Mouse (Mus musculus) cerebellum, postnatal 10 days (tissue): ENCODE results near the gene Irs2.

Experiments used
- DNase-seq, 2 experiments: peaks; one replicate each; pipeline ENCODE4 v3.0.0; 2021; ENCODE audit warnings: mixed read lengths in 2 of 2

Gene Irs2

DNA sequence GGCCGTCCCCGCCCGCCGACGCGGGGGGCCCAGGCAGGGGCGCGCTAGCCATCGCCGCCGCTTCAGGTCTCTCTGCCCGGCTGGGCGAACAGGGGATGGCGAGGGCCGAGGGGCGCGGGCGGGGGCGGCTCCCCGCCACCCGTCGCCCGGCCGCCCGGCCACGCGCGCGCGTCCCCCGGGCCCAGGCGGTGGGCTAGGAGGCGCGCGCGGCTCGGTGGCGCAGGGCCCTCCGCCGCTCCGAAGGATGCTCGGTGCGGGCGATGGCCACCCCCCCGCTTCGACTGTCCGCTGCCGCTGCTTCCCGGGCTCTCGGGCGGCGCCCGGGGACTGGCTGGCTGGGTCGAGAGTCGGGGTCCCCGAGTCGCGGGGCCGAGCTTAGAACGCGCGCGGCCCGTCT is at the start of gene Irs2:
Irs2 (minus strand) TSS at position 80 of the 397 bp plus-strand sequence.
- no peak for DNase-seq

DNA sequence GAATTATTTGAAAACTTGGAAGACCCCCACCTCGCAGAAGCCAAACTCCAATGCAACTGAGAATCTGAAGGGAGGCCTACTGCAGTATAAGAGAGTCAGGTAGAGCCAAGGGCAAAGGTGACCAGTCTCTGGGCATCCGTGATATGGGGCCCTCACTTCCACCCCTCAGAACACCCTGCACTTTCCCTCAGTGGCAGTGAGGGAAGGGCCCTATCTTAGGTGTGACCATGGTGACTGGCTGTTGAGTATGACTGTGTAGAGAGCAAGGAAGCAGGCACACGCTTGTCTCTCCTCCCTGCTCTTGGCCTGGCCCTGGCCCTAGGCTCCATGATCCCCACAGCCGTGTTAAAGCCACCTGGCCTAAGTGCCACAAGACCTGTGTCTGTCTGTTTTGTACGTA is 48.4 kb upstream of the Irs2 start:
- DNase-seq, result no peak

DNA sequence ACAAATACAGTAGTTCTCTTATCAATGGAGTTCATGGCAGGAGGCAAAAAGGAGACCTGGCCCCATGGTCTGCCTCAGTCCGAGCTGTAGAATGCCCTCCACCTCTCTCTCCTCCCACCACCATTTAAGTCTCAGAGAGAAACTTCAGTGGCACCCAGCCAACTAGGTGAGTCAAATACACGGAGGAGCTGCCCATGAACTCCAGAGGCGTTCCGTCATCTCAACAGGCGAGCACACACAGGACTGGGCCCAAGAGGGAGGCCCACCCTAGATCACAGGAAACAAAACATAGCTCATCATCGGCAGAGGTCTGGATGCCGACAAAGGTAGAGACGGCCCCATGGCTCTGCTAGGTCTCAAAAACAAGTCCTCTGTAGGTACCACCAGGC is 47.9 kb upstream of the Irs2 start:
- no peak for DNase-seq

DNA sequence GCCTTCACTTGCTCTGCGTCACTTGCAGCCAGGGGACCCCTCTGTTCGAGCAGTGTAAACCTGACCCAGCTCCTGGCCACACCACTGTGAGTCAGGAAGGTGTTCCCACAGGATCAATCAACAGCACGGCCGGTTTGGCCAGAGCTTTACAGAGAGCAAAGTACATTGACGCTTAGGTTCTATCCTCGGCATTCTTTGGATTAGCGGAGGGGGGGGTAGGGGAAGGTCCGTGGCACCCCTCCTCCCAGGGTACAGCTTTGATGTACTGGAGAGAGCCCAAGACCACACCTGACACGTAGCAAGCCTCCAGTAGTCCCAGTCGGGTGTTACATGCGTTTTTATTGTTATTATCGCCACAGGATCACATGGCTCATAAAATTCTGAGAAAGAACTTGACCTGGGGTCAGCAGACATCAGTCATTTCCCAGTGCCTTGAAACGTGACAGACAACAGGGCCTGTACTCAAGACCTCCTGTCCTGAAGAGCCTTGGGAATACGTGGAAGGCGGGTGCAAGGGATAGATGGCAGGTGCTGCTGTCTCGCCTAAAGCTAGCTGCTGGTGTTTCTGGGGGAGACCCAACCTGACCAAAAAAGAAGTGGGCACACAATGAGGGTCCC is 47.4 kb upstream of the Irs2 start:
- no peak for DNase-seq

DNA sequence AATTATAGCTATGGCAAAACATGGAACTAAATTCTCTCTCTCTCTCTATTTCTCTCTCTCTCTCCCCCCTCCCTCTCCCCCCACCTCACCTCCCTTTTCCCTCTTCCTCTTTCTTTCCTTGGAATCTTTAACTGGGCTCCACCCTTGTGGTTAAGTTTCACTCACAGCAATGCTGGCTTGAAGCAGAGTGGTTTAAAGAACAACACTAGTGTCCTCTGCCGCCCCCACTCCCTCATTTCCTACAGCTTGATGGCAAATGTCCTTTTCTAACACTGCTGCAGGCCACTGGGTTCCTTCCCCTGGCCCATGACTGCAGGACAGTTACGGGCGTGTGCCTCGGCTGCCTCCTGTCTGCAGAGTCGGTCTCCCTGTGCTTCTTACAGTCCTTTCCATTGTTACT is 41.6 kb upstream of the Irs2 start:
- DNase-seq, result no peak

DNA sequence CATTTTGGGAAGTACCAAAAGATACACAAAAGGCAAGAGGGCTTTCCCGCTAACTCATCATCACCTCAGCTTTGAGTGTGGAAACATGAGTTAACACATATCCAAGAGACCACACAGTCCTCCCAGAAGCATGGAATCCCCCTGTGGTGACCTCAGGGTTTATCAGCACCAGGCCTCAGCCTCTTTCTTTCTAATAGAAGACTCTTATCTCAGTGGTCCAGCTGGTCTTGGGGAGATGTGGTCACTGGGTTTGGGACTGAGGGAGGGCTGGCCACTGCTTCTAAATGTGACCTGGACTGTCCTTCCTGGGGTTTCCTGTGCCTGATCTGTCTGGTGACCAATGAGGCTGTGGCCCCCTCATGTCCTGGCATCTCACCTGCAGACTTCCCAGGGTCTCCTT is 39.6 kb upstream of the Irs2 start:
- no peak for DNase-seq

DNA sequence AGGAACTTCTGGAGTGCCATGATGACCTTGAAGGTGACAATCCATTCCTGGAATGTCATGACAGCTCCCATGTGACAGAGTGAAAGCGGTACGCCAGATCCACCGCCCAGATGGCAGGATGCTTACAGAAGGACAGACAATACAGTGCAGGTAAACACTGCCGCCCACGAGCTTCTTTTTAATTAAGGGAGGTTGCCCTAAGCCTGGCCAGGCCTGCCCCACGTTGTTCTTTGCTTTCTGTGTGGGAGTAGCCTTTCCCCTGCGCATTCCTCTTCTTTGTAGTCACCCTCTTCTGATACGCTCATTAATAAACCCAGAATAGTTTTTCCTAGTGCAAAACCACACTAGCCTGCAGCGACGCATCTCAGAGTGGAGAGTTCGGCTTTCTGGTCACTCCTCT is 36.4 kb upstream of the Irs2 start:
- no peak for DNase-seq

DNA sequence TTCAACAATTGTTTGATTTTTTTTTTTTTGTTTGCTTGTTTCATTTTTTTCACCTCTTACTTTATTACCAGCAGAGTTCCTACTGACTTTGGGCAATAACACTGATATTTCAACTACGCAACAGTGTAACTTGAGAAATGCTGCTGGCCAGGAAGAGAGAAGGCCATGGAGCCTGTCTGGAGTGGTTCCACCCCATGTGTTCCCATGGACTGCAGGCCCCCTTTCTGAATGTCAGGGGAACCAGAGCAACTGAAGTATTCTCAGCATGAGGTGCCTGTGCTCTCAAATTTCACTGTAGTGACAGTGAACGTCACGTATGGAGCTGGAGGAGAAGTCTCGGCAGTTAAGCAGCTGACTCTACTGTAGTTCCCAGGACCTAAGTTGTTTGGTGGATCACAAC is 35.3 kb upstream of the Irs2 start:
- no peak for DNase-seq

DNA sequence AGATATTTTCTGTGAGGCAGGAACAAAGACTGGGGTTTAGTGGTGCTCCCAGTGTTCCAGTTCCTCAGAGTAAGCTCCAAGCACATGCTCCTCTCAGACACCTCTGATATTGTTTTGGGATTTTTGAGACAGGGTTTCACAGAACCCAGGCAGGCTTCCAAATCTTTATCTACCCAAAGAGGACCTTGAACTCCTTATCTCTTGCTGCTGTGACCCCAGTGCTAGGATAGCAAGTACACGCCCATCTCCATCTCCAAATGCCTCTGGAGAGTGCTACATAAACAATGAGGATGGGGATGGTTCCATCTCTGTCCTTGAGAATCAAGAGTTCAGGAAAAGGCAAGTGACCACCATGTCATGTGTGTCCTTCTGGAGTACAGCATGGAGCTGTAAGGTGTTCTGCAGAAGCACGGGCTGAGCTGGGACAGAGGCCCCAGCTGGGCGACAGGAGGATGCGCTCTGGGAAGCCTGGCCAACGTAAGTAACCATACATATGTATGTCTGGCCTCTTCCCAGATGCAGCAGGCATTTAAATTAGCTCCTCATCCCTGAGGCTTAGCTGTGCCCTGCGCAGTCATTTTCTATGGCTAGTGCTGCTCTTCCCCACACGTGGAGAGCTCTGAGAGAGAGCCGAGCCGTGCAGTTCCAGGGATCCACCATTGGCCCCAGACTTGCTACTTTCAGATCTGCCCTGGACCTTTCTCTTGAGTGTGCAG is 34.8 kb upstream of the Irs2 start:
- DNase-seq, result peak in 1 of 2 experiments; percentile 16

DNA sequence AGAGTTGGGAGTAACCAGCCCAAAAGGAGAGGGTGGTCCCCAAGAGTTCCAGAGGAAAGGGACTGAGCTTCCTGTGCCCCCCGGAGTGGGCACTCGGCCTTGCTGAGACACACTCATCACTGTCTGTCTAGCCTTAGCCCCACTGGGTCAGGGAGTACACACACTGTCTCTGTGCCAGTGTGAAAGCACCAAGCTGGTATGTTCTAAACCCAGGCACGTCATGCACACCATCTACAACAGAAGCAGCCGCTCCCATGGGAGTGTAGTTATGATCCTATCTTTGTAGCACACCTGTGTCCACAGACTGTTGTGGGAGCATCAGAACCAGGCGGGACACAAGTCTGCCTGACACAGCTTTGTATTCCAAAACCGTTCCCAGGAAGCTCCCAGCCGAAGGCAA is 31.8 kb upstream of the Irs2 start:
- DNase-seq, result no peak

DNA sequence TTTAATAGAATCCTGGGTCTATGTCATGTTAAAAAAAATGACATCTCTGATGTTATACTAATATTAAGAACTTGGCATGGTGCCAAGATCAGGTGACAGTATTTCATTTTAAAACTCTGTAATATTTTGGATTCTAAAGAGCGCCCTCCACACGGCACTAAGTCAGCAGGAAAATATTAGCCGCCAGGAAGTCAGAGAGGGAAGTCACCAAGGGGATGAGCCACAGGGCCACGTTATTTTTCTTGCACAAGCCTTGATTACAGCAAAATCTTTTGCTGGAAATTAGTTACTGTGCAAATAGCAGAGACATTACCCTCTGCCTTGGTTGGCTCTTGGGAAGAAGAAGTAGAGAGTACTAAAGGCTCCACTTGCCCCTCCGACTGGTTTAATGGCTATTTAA is 30.5 kb upstream of the Irs2 start:
- no peak for DNase-seq

DNA sequence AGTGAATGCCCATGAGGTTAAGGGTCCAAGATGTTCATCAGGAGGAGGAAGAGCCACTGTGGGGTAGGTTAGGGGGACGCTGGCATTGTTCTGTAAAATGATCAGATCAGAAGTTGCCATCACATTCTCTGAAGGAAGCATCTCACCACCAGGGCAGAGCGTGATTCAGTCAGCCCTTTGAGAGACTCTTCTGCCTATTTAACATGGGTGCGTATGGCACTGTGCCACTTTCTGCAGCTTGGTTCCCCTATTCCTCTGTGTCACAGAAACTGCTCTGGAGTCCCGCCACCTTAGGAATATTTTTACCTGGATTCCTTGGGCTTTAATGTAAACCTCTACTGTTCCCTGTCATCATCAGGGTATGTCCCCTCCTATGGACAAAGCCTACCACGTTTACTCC is 30.1 kb upstream of the Irs2 start:
- no peak for DNase-seq

DNA sequence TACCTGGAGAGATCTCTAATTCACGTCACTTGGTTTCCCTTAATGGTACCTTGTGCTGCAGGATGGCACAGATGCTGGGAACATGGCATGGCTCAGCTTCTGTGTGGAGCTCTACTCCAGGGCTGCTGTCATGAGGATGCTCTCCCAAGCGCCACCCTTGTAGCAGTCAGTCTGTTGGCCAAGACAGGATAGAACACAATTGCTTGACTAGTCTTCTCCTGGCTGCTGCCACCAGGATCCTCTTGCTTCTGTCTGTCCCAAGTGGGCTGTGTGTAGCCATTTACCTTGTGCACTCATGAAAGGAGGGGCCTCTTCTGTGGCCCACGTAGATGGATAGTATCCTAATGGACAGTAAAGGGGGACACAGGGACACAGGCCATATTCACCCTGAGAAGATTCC is 28.5 kb upstream of the Irs2 start:
- DNase-seq, result no peak

DNA sequence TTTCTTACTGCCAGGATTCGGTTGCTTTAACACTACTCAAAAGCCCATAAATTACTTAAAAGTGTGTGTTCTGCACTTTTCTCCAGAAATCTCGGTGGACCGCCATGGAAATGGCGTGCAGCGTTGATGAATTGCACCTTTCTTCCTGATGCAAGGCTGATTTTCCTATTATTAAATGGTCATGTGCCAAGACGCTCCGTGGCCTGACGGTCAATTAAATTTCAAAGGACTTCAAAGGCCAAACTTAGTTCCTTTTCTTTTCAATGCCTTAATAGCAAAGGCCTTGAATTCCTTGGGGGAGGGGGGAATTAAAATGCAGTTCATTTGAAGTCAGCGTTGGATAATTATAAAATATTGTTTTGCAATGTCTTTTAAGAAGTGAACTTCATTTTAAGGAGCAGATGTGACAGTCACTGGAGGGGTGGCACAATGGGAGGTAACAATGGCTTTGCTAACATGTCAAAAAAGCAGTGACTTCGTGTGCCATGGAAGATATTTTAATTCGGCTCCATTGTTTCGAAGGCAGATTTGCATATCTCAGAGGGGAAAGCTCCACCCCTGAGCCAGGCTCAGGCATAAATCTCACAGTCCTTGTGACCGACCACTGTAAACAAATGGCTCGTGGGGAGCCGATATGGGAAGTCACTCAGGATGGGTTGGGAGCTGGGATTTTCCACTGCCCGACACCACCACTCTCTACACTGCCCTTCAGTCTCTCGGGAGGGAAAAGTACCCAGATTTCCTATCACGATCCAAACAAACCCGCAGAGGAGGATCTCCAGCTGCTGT is 27.6 kb upstream of the Irs2 start:
- no peak for DNase-seq

DNA sequence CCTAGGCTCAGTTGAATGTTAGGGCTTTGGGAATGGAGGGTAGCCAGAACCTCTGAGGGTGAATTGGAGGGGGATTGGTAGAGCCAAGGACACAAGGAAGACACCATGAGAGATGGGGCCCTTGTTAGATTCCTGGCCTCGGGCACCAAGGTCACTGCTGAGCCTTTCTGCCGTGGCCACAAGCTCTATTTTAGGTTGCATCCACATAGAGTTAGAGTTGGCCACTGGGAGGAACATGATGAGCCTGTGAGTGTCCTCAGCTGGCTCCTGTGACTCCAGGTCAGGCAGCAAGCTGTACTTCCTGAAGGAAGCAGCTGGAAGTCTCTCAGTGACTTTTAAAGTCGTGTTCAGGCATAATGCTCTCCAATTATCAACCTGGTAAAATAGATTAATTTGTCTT is 16.6 kb upstream of the Irs2 start:
- no peak for DNase-seq

DNA sequence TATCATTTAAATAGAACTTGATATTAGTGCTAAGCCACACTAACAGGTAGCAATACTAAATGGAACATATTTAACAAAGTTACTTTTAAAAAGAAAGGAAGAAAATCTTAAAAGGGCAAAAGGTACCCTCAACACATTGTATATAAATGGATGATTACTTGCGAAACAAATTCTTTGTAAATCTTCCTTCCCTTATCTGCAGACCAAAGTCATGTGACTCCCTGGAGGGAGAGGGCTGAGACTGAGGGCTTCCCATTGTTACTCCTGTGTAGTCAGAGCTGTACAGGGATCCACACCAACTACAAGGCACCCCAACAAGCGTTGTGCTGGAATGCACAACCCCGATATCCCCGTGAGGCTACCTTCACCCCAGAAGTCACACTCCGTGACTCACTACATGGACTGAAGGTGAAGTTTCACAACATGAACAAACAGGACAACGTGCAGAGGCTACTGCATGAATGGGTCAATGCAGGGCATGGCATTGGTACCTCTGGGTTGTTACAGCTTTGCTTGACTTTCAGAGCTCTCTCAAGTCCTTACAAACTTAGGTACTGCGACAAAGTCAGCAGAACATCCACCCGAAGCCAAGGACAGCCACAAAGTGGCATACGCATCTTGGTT is 12.8 kb upstream of the Irs2 start:
- DNase-seq, result no peak

DNA sequence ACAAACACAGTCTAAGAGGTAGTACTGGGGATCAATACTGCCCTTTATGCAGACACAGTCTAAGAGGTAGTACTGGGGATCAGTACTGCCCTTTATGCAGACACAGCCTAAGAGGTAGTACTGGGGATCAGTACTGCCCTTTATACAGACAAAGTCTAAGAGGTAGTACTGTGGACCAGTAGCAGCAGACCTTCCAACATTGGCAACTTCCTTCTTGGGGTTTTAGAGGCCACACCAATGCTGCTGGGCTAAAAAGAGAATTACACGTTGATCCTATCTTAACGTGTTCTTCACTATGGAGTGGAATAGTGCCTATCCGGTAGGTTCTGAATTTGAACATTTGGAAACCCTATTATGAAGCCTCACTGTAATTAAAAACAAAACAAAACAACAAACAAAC is 7.4 kb upstream of the Irs2 start:
- no peak for DNase-seq

DNA sequence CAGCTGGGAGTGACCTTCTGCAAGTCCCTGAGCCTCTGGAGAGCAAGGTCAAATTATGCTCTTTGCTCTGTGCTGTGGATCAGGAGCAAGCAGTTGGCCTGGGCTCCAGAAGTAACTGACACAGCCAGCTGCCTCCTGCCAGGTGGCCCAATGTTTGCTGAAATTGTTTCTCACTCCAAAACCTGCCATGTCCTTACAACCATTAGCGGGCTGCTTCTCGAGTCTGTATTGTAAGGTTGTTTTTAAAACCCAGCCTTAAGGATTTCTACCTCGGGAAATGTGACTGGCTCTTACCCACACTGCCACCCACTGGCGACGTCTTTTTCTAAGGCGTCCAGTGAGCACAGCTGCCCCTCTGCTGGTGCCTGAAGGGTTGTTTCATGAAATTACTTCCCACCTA is 5.0 kb upstream of the Irs2 start:
- peak; percentile 82 to 83 for DNase-seq

DNA sequence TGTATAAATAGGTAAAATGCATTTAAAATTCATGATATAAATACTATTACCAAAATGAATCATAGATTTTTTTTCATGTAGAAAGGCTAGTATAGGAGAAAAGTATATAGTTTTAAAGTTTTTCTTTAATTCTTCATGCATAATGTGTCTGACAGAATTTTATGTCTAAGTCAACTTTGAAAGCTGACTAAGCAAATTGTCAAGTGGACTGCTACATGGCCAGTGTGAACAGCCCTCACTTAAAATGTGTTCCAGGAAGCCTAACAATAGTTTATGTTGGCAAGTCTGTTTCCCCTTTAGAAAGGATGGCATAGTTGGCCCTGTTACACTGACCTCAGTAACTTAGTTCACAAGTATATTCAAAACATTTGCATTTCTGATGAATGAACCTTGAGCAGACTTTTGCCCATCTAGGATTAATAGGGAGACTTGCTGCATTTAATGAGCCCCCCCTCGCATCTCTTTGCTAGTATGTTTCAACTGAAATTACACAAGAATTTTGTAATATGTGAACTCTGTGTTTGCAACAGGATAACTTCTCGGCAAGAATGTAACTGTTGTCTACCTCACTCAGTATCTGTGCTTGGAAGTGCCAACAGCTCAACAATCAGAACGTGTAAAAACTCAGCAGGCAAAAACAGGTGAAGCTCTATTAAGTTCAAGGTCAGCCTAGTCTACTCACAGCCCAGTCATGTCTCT is 3.7 kb upstream of the Irs2 start:
- DNase-seq, result no peak

DNA sequence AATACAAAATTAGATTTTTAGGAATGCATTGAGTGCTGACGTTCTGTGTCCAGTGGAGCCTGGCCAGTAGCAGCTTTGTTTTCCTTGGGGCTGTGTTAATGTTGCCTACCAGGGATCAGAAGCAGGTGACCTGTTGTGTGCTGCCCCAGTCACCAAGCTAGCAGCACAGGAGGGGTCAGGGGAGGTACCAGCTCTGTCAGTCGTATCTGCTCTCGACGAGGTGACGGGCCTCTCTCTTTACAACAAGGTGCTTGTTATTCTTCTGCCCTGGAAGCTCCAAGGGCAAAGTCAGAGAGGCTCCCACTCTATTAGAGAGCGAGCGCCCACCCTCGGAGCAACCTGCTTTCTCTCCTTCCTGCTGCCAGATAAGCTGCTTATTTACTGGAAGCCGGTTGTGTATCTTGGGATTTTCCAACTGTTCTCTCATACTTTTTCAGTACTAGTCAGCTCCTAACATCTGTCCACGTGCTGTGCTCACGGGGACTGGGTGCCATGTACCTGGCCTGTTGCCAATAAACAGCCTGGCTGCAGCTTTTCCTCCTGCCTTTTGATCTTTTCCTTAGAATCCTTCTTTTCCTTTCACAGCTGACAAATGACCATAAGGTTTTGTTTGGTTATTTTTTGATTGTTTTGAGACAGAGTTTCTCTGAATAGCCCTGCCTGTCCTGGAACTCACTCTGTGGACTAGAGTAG is 2.8 kb upstream of the Irs2 start:
- peak; percentile 43 to 46 for DNase-seq

DNA sequence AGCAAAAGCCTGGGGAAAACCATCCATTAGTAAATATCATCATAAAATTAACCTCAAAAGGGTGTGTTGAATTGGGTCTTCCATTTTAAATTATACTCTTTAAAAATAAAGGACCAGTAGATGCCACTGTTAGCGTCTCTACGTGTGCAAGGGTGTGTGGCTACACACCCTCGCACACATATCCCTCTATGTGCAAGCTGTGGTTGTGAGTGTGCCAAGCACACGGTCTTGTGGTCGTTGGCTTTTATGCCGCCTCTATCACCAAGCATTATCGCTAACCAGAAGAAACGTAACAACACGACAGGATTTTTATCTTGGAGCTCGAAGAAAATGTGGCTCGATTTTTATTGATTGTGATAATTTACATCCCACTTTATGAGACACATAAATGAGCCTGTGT is 2.1 kb upstream of the Irs2 start:
- peak in 1 of 2 experiments; percentile 18 for DNase-seq

DNA sequence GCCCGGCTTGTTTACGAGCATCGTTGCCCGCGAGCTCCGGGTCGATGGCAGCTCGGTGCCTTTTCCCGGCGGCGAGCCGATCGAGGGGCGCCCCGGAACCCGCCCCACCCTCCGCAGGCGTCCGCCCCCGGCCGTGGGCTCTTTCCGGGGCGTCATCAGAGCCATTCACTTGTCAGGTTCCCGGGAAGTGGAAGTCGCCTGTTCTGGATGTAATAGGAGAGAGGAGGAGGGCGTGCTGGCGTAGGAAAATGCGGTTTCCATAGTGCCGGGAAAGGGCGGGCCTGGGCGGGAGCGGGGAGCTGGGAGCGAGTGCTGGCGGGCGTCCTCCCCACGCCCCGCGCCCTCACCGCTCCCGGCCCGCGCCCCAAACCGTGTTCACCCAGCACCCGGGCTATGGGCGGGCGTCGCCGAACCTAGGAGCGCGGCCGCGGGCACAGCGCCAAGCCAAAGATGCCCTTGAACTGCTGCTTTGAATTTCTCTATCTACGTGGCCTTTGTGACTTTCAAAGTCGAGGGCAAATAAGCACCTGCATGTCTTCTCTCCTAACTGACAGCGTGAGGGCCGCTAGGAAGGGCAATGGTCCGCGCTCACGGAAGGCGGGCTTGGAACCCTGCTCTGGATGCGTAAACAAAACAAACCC is 1.3 kb upstream of the Irs2 start:
- DNase-seq, result peak in 1 of 2 experiments; percentile 83
